Mouse (Mus musculus): ENCODE data around the gene Fxyd3. TPM values are rescaled to one million over a fixed set of nuclear protein-coding genes. Genes with fewer than 3 reads are reported as not detected.

Fxyd3 gene
- total and polyA plus RNA-seq, 3 experiments, result not detected

DNA sequence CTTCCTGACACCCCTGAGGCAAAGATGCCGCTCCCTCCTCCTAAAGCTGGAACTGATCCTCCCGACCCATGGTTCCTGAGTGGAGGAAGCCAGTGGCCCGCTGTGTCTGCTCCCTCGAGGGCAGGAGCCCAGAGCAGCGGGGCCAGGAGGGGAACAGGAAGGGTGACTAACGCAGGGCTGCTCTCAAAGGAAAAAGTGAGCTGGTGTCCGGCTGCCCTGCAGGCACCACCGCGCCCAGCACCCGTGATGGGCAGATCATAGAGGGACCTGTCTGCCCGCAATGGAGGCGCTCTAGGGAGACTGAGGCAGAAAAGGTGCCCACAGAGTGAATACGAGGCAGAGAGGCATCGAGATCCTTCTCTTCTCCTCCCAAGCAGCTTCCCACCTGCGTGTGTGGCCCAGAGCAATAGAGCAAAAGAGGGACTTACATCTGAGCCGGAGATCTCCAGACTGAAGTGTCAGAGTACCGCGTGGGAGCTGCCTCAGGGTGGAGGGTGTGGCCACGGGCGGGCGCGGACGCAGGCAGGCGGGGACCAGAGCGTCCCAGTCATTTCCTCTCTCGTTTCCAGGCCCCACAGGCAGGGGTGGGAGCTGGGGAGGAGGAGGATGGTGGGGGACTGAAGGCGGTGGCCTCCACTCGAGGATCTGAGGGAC, 34.7 kb downstream of the Fxyd3 start:
- no peaks in the 10 kb centered on the region for H3K9me3 ChIP-seq (replicated peaks; ENCODE audit: insufficient read depth, low read length)
- peaks cover 2 to 24% of the 10 kb centered on the region in 2 experiments for H3K4me1 ChIP-seq (ENCODE audit: control insufficient read depth in 1 of 2, insufficient read depth in 2 of 2, low read length in 2 of 2)
- H3K27me3 ChIP-seq (ENCODE audit: control insufficient read depth in 1 of 2, insufficient read depth in 2 of 2, low read length in 2 of 2), result no peaks in the 10 kb centered on the region
- no peak for TF ChIP-seq MEF2A (IDR thresholded peaks at IDR 0.05; ENCODE audit: extremely low read depth, insufficient replicate concordance, low read depth, low read length, poor library complexity, severe bottlenecking)
- no peak for TF ChIP-seq RCOR1 (IDR thresholded peaks at IDR 0.05; ENCODE audit: low read depth, low read length)
- TF ChIP-seq SIN3A (IDR thresholded peaks at IDR 0.05; ENCODE audit: low read length), result peak; percentile 30; the same call in 1 of the 2 replicates
- no peak for TF ChIP-seq USF1 (IDR thresholded peaks at IDR 0.05; ENCODE audit: low read depth, low read length)
- TF ChIP-seq SMC3 (IDR thresholded peaks at IDR 0.05; ENCODE audit: low read depth, low read length), result no peak
- TF ChIP-seq MXI1 (IDR thresholded peaks at IDR 0.05; ENCODE audit: low read depth, low read length), result 0 out of 2 replicates have a peak, but pooled peaks have one; percentile 34
- no peak for TF ChIP-seq CTCF (IDR thresholded peaks at IDR 0.05 in 2 of 3, conservative IDR thresholded peaks at IDR 0.05 in 1 of 3; ENCODE audit: control insufficient read depth in 1 of 3, insufficient read depth in 1 of 3, low read depth in 2 of 3, low read length in 3 of 3, poor library complexity in 1 of 3, severe bottlenecking in 1 of 3)
- TF ChIP-seq NRF1 (IDR thresholded peaks at IDR 0.05; ENCODE audit: insufficient read depth, low read depth, low read length, poor library complexity, severe bottlenecking), result no peak
- TF ChIP-seq HCFC1 (IDR thresholded peaks at IDR 0.05; ENCODE audit: low read depth, low read length), result no peak
- H3K79me2 ChIP-seq (ENCODE audit: control insufficient read depth, insufficient read depth, low read length, poor library complexity), result no peaks in the 10 kb centered on the region; the same call in 1 of the 2 replicates
- peaks cover 0 to 10% of the 10 kb centered on the region in 2 experiments; a peak in 2 of 4 replicates for H3K36me3 ChIP-seq (ENCODE audit: control insufficient read depth in 1 of 2, insufficient read depth in 2 of 2, low read length in 2 of 2)
- DNase-seq (ENCODE audit: low read depth, low spot score), result peak; percentile 53
- no peak overlapping the region for H3K27ac ChIP-seq (ENCODE audit: control insufficient read depth, low read depth, low read length)
- peak overlapping the region; percentile 28 for H3K9ac ChIP-seq (ENCODE audit: control insufficient read depth, low read depth, low read length, poor library complexity, severe bottlenecking)
- peak overlapping the region; percentile 32 to 35; a peak in 3 of 4 replicates for H3K4me3 ChIP-seq (ENCODE audit: control insufficient read depth in 1 of 2, insufficient read depth in 1 of 2, low read depth in 2 of 2, low read length in 2 of 2)

DNA sequence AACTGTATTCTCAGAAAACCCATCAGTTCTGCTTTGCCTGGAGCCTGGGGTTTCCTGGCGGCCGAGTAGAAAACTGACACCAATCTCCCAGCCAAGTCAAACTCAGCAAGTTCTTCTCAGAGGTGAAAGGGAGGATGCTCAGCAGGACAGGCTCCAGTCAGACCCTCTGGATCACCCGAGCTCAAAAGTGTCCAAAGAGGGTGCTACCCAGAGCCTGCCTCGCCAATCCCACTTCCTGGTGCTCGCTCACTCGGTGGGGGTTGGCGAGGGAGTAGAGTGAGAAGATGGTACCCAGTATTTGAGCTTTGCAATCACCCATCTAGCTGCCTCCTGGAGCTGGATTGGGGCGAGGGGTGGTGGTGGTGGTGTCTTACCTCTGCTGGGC, 35.5 kb downstream of the Fxyd3 start:
- TF ChIP-seq ETS1 (IDR thresholded peaks at IDR 0.05; ENCODE audit: low read depth, low read length) (no peak), EP300 (IDR thresholded peaks at IDR 0.05; ENCODE audit: low read depth in 1 of 2, low read length in 2 of 2) (0 out of 4 replicates have a peak, but pooled peaks of 1 of the 2 experiments have one; percentile 1), UBTF (IDR thresholded peaks at IDR 0.05; ENCODE audit: borderline replicate concordance, insufficient read depth, low read depth, low read length) (no peak), MAZ (IDR thresholded peaks at IDR 0.05; ENCODE audit: low read depth, low read length) (0 out of 2 replicates have a peak, but pooled peaks have one; percentile 3)
- Histone ChIP-seq H3K9ac (ENCODE audit: control insufficient read depth, low read depth, low read length, poor library complexity, severe bottlenecking) (no peak overlapping the region), H3K27ac (ENCODE audit: control insufficient read depth, low read depth, low read length) (0 out of 2 replicates have a peak overlapping the region, but pooled peaks have one; percentile 19), H3K27me3 (ENCODE audit: control insufficient read depth in 1 of 2, insufficient read depth in 2 of 2, low read length in 2 of 2) (no peaks in the 10 kb centered on the region), H3K79me2 (ENCODE audit: control insufficient read depth, insufficient read depth, low read length, poor library complexity) (no peaks in the 10 kb centered on the region; the same call in 1 of the 2 replicates), H3K9me3 (replicated peaks; ENCODE audit: insufficient read depth, low read length) (no peaks in the 10 kb centered on the region), H3K4me1 (ENCODE audit: control insufficient read depth in 1 of 2, insufficient read depth in 2 of 2, low read length in 2 of 2) (peaks cover 2 to 31% of the 10 kb centered on the region in 2 experiments), H3K36me3 (ENCODE audit: control insufficient read depth in 1 of 2, insufficient read depth in 2 of 2, low read length in 2 of 2) (peaks cover 0 to 13% of the 10 kb centered on the region in 2 experiments; a peak in 2 of 4 replicates), H3K4me3 (ENCODE audit: control insufficient read depth in 1 of 2, insufficient read depth in 1 of 2, low read depth in 2 of 2, low read length in 2 of 2) (no peak overlapping the region; a peak in 1 of 4 replicates)
- no peak for DNase-seq (ENCODE audit: low read depth, low spot score)

Measured in MEL (cell line).